Mouse (Mus musculus) cerebellum, adult 11 months (tissue): ENCODE measurements around the gene Rac2.

Experiments used
- DNase-seq: peaks from one replicate; pipeline ENCODE4 v3.0.0; 2022

Gene Rac2

GRCm38 (mm10) chr15:78515759-78516158 lies 56.8 kb downstream of the Rac2 start:
- DNase-seq, result no peak

- DNase-seq, result peak; percentile 76
These were observed 58.0 kb downstream of the Rac2 start for GRCm38 (mm10) chr15:78514393-78515146.

- DNase-seq, result no peak
These were observed 59.6 kb downstream of the Rac2 start for GRCm38 (mm10) chr15:78513019-78513418.

- DNase-seq, result no peak
These were observed 60.6 kb downstream of the Rac2 start for GRCm38 (mm10) chr15:78511951-78512350.

GRCm38 (mm10) chr15:78510736-78511135 lies 61.8 kb downstream of the Rac2 start:
- no peak for DNase-seq

GRCm38 (mm10) chr15:78510121-78510576 lies 62.4 kb downstream of the Rac2 start:
- DNase-seq, result no peak

- DNase-seq, result no peak
These were observed 63.2 kb downstream of the Rac2 start for GRCm38 (mm10) chr15:78509297-78509899.
